Mouse (Mus musculus) heart, embryonic 15.5 days (tissue): ENCODE measurements around the gene Tnpo2. TPM values are rescaled to one million over a fixed set of nuclear protein-coding genes. Genes with fewer than 3 reads are reported as not detected.

ENCODE experiments used
- ATAC-seq: fragments of 200-750 bp; cut with Nextera tagmentation; replicated peaks from 2 replicates; pipeline ENCODE4 v1.8.0; 2017; ENCODE audit warnings: low read depth, moderate TSS enrichment; ENCODE audit not compliant: insufficient number of reproducible peaks, insufficient read depth, low FRiP score
- H3K27ac ChIP-seq: fragments of 300-500 bp; sonication (generic); 2 replicates; pipeline ENCODE4 v1.5.1; 2015; ENCODE audit warnings: mild to moderate bottlenecking, inconsistent platforms
- H3K27me3 ChIP-seq: fragments of 300-500 bp; sonication (generic); 2 replicates; pipeline ENCODE4 v1.6.1; 2015; ENCODE audit warnings: inconsistent platforms
- H3K36me3 ChIP-seq: fragments of 300-500 bp; sonication (generic); 2 replicates; pipeline ENCODE4 v1.6.1; 2015; ENCODE audit warnings: mild to moderate bottlenecking, inconsistent platforms
- H3K4me1 ChIP-seq: fragments of 300-500 bp; sonication (generic); replicated peaks from 2 replicates; pipeline ENCODE4 v1.6.1; 2015; ENCODE audit warnings: inconsistent platforms
- H3K4me2 ChIP-seq: fragments of 300-500 bp; sonication (generic); 2 replicates; pipeline ENCODE4 v1.6.1; 2015; ENCODE audit warnings: inconsistent platforms, mild to moderate bottlenecking, moderate library complexity
- H3K4me3 ChIP-seq: fragments of 300-500 bp; sonication (generic); 2 replicates; pipeline ENCODE4 v1.5.1; 2015; ENCODE audit warnings: mild to moderate bottlenecking, inconsistent platforms
- H3K9ac ChIP-seq: fragments of 300-500 bp; sonication (generic); 2 replicates; pipeline ENCODE4 v1.6.1; 2015; ENCODE audit warnings: mild to moderate bottlenecking, inconsistent platforms
- H3K9me3 ChIP-seq: fragments of 300-500 bp; sonication (generic); replicated peaks from 2 replicates; pipeline ENCODE4 v1.6.1; 2016; ENCODE audit warnings: inconsistent platforms
- WGBS: fragments of 180-500 bp; shearing (Covaris S2); methylation state at CpG from one replicate; pipeline ENCODE4 v1.1.7; 2015; ENCODE audit warnings: mixed read lengths; 5-methylcytosine and 5-hydroxymethylcytosine counted together
- polyA plus RNA-seq: library from polyadenylated mRNA; unstranded; fragments of >200 nt; fragmentation: Nextera tagmentation; extraction: Ambion mirVana; gene quantifications from 2 replicates; pipeline ENCODE4 v1.2.1, GENCODE M21; 2015

Tnpo2 gene
- polyA plus RNA-seq, 1 experiment from 2014 or later, result 17.7 TPM

DNA sequence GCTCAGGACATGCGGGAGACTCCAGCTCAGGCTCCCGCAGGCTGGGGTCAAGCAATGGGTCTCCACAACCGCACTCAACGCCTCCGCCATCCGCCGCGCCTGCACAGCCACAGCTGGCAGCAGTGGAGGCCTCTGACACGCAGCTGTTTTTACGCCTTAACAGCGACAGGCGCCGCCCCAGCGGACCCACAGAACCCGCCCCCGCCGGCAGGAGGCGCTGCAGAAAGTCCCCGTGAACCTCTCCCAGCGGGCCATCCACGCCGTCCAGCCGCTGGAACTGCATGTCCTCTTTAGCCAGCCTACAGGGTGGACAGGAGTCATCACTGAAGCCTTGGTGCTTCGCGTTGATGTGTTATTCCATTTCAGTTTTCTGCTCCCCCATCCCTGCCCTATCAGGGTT is 29.0 kb upstream of the Tnpo2 start:
- H3K9me3 ChIP-seq, result no peaks in the 10 kb centered on the region
- H3K4me1 ChIP-seq, result 0 out of 2 replicates have a peak, but pooled peaks cover 2% of the 10 kb centered on the region
- no peak for ATAC-seq
- H3K9ac ChIP-seq, result no peak overlapping the region
- no peak overlapping the region for H3K4me2 ChIP-seq
- no peak overlapping the region for H3K27ac ChIP-seq
- H3K27me3 ChIP-seq, result peaks cover 52% of the 10 kb centered on the region
- no peaks in the 10 kb centered on the region for H3K36me3 ChIP-seq
- WGBS, result 12% methylated on average over 25 of the region's 25 CpGs
- H3K4me3 ChIP-seq, result no peak overlapping the region

DNA sequence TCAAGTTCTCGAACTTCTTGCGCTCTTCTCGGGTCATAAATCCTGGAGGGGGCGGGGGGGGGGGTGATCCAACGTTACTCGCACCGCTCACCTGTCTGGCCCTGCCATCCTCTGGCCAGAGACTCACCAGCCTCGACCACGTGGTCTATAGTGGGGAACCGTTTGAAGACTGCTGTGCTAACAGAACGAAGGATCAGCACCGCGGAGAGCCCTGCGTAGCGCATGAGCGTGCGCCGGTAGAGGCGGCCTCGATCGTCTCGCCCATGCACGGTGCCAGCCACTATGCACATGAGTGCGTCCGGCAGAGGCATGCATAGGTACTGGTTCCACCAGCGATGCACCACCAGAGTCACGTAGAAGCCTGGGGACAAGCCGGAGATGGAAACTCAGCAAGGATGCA is 25.5 kb upstream of the Tnpo2 start:
- Histone ChIP-seq H3K4me2 (no peak overlapping the region), H3K4me1 (peaks cover 7% of the 10 kb centered on the region; the same call in 1 of the 2 replicates), H3K9ac (no peak overlapping the region), H3K27me3 (peaks cover 74% of the 10 kb centered on the region), H3K4me3 (no peak overlapping the region), H3K9me3 (no peaks in the 10 kb centered on the region), H3K36me3 (no peaks in the 10 kb centered on the region), H3K27ac (no peak overlapping the region)
- 8% methylated on average over 28 of the region's 28 CpGs for WGBS
- ATAC-seq, result no peak; the same call in 1 of the 2 replicates

DNA sequence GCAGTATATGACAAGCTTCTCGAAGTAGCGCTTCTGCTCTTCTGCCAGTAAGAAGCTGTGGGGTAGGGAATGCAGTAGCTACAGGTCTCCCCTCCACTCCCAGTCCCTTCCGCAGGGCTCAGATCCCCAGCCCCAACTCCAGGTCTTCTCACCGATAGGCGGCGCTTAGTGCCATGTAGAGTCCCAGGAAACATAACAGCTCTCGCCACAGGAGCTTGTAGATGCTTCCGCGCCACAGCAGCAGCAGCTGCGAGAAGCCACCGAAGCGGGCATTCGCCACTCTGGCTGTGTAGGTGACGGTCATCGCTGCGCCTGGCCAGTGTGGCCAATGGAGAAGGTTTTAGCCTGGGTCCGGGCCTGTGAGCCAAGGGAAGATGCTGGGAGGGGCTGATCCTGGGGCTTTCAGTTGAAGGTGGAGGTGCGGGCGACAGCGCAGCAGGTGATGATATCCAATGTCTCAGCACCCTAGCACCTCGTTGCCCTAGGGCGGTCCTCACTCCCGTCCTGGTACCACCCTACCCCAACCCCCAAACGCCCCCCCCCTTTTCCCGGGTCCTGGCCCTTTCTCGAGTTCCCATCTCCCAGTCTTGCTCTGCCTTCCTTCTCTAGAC is 23.4 kb upstream of the Tnpo2 start:
- Histone ChIP-seq H3K4me1 (peaks cover 5% of the 10 kb centered on the region; the same call in 1 of the 2 replicates), H3K27ac (no peak overlapping the region), H3K9me3 (no peaks in the 10 kb centered on the region), H3K36me3 (peaks cover 6% of the 10 kb centered on the region; the same call in 1 of the 2 replicates), H3K9ac (peak overlapping the region; percentile 49; the same call in 1 of the 2 replicates), H3K27me3 (peaks cover 58% of the 10 kb centered on the region), H3K4me2 (peak overlapping the region; percentile 64), H3K4me3 (peak overlapping the region; percentile 33)
- 4% methylated on average over 26 of the region's 26 CpGs for WGBS
- no peak for ATAC-seq

DNA sequence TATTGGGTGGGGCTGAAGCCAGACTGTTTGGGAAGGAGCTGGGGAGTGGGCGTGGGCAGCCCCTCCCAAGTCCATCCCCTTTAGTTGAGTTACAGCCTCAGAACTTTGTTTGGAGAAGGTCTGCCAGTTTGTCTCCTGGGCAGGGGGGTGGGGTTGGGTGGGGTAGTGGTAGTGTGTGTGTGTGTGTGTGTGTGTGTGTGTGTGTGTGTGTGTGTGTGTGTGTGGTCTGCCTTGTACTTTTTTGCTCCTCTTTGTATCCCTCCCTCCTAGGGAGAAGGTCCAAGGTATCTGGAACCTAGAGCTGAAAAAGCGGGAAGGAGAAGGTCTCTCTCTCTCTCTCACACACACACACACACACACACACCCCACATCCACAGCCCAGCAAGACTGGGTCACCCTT is 22.3 kb upstream of the Tnpo2 start, which contains the start of gene Best2:
Gene Best2 (minus strand): TSS at position 101 of the 400 bp plus-strand sequence.
- 56% methylated on average over 2 of the region's 2 CpGs for WGBS
- H3K9me3 ChIP-seq, result no peaks in the 10 kb centered on the region
- H3K36me3 ChIP-seq, result peaks cover 17% of the 10 kb centered on the region
- H3K4me1 ChIP-seq, result peaks cover 5% of the 10 kb centered on the region; the same call in 1 of the 2 replicates
- peak within 1 kb of the TSS; percentile 49; the same call in 1 of the 2 replicates for H3K9ac ChIP-seq
- H3K27me3 ChIP-seq, result peaks cover 47% of the 10 kb centered on the region
- H3K27ac ChIP-seq, result no peak within 1 kb of the TSS
- ATAC-seq, result no peak
- peak within 1 kb of the TSS; percentile 33 for H3K4me3 ChIP-seq
- peak within 1 kb of the TSS; percentile 64 for H3K4me2 ChIP-seq

DNA sequence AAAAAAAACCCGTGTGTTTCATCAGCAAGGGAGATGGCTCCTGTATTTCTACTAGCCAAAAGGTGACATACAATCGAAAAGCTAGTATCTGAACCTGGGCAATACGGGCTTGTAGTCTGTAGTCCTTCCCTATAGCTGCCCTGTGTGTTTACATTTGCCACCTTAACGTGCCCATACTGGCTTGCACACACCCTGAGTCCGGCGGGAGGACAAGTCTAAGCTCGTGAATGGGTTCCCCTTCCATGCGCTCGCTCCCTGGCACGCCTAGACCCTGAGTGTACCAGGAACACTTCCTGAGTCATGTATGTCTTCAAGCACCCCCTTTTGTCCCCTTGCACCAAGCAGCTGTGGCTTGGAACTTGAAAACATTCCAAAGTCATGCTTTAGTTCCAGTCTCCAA is 20.0 kb upstream of the Tnpo2 start:
- Histone ChIP-seq H3K27ac (no peak overlapping the region), H3K9me3 (no peaks in the 10 kb centered on the region), H3K27me3 (peaks cover 30% of the 10 kb centered on the region), H3K4me1 (peaks cover 5% of the 10 kb centered on the region; the same call in 1 of the 2 replicates), H3K4me3 (no peak overlapping the region), H3K36me3 (peaks cover 36% of the 10 kb centered on the region), H3K4me2 (no peak overlapping the region), H3K9ac (no peak overlapping the region)
- WGBS, result 66% methylated on average over 10 of the region's 10 CpGs
- ATAC-seq, result no peak

DNA sequence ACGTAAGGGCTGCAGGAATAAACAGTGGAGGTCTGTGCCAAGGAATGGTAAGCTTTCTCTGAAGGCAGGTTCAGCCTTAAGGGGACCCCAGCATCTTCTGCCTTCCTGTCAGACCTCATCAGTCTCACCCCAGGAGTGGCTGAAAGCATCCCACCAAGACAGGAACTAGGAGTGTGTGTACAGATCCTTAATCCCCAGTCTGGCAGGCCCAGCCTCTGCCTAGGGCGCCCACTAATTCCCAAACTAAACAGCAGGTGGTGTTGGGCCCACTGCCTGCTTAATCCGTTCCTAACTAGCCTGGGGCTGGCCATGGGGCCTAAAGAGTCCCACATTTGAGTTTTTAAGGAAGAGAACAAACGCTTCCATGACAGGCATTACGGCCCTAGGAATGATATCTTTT is 19.5 kb upstream of the Tnpo2 start:
- ATAC-seq, result no peak
- 56% methylated on average over 5 of the region's 5 CpGs for WGBS
- Histone ChIP-seq H3K27me3 (peaks cover 26% of the 10 kb centered on the region), H3K4me2 (no peak overlapping the region), H3K4me1 (peaks cover 5% of the 10 kb centered on the region; the same call in 1 of the 2 replicates), H3K36me3 (peaks cover 40% of the 10 kb centered on the region), H3K4me3 (no peak overlapping the region), H3K9me3 (no peaks in the 10 kb centered on the region), H3K27ac (no peak overlapping the region), H3K9ac (no peak overlapping the region)

DNA sequence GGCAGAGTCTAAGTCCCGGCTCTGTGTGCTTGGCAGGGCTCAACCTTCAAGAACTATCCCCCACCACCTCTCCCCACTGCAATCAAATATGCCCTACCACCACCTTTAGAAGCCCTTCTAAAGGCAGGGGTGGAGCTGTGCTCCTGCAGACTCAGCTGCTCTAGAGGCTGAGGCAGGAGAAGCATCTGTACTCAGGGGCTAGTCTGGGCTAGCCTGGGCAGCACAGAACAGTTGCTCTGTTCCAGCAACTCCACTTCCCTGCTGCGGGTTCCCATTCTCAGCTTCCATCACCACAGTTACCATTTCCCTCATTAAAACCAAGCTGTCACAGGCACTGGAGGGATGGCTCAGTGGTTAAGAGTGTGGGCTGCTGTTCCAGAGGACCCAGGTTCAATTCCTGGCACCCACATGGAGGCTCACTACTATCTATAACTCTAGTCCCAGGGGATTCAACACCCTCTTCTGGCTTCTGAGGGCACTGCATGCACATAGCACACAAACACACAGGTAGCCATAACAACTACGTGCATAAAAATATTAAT is 15.1 kb upstream of the Tnpo2 start:
- peaks cover 57% of the 10 kb centered on the region for H3K36me3 ChIP-seq
- no peak for ATAC-seq
- H3K4me2 ChIP-seq, result no peak overlapping the region
- no peak overlapping the region for H3K27ac ChIP-seq
- peaks cover 24% of the 10 kb centered on the region for H3K4me1 ChIP-seq
- no peaks in the 10 kb centered on the region for H3K27me3 ChIP-seq
- 93% methylated on average over 3 of the region's 3 CpGs for WGBS
- H3K9me3 ChIP-seq, result no peaks in the 10 kb centered on the region
- no peak overlapping the region for H3K4me3 ChIP-seq
- no peak overlapping the region for H3K9ac ChIP-seq

DNA sequence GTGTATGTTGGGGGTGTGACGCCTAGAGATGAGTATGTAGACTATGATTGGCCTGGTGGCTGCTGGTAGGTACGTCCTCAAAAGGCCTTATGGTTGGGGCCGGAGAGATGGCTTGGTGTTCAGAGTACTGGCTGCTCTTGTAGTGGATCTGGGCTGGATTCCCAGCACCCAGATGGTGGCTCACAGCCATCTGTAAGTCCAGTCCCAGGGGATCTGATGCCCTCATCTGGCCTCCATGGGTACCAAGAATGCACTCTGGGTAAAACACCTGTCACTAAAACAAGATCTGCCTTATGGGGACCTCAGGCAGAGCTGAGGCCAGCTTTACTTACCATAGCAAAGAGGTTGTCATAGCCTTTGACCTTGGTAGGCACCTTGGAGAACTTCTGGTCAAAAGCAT is 12.9 kb upstream of the Tnpo2 start:
- H3K27me3 ChIP-seq, result no peaks in the 10 kb centered on the region
- no peak overlapping the region for H3K9ac ChIP-seq
- H3K36me3 ChIP-seq, result peaks cover 47% of the 10 kb centered on the region
- 96% methylated on average over 3 of the region's 3 CpGs for WGBS
- H3K27ac ChIP-seq, result no peak overlapping the region
- peak overlapping the region; percentile 87 for H3K4me2 ChIP-seq
- H3K9me3 ChIP-seq, result no peaks in the 10 kb centered on the region
- no peak for ATAC-seq
- H3K4me3 ChIP-seq, result peak overlapping the region; percentile 77
- H3K4me1 ChIP-seq, result peaks cover 36% of the 10 kb centered on the region

DNA sequence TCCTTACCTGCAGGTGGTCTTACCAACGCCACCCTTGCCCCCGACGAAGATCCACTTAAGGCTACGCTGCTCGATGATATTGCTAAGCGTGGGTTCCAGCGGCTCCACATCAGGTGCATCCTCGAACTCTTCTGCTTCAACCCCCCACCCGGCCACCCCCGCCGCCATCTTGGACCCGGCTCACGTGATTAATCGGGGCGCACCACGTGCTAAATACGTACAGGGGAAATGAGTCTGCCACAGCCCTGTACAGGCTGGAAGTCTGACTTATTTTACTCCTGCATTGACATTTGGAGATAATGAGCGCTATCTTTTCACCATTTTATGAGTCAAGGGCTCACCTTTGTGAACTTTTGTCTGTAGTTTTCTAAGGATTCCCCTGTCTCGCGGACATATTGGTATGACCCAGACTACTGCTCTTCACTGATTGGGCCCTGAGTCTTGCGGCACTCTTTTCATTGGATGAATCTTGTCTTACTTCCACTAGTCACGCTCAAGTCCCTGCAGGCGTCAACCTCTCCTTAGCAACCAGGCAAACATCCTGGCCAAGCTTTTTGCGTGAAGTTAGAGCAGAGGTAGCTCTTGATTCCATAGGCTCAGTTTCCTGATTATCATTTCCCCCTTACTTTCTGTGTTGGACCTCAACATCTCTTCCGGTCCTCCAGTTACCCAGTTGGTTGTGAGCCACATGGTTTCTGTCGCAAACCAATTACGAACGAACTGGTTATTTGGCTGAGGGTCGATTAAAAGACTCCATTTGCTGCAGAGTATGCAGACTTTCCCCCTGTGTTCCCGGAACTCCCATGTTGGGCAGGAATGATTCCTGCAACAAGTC is 11.4 kb upstream of the Tnpo2 start, which contains the start of gene Asna1:
Gene Asna1 (minus strand): TSS at position 184 of the 835 bp plus-strand sequence.
- no peaks in the 10 kb centered on the region for H3K9me3 ChIP-seq
- H3K27ac ChIP-seq, result peak within 1 kb of the TSS; percentile 89
- H3K27me3 ChIP-seq, result no peaks in the 10 kb centered on the region
- peaks cover 41% of the 10 kb centered on the region for H3K4me1 ChIP-seq
- H3K4me3 ChIP-seq, result peak within 1 kb of the TSS; percentile 77
- peak within 1 kb of the TSS; percentile 89 for H3K9ac ChIP-seq
- WGBS, result 5% methylated on average over 30 of the region's 30 CpGs
- H3K4me2 ChIP-seq, result peak within 1 kb of the TSS; percentile 87
- peaks cover 43% of the 10 kb centered on the region for H3K36me3 ChIP-seq
- ATAC-seq, result peak; percentile 75

DNA sequence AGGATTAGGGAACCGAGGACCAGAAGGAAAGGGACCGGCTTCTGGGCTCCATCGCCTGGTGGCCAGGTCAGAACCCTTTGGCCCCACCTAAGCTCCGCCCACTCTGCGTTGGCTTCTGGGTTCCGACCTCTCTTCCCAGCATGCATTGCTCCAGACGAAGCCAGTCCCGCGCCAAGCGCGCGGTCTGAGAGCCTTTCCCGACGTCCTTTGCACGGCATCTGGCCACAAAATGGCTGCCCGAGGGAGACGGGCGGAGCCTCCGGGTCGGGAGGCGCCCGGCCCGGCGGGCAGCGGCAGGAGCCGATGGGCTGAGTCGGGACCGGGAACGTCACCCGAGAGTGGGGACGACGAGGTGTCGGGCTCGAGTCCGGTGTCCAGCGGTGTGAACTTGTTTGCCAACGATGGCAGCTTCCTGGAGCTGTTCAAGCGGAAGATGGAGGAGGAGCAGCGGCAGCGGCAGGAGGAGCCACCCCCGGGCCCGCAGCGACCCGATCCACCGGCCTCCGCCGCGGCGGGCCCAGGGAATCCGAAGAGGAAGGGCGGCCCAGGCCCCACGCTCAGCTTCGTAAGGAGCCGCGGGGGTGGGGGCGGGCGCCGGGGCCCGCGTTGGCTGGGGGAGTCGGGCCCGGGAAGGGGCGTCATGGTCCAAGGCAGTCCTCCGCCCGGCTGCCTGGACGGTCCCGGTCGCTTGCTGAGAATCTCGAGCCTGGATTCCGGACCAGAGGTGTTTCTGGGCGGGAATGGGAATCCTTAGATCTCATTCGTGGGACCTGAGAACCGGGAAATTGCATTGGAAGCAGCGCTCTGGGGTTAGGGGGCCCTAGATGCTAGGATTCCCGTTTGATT is 9.8 kb upstream of the Tnpo2 start, which contains the start of gene Trir:
Gene Trir (plus strand): TSS at position 154 of the 846 bp plus-strand sequence.
- peaks cover 44% of the 10 kb centered on the region for H3K36me3 ChIP-seq
- peak within 1 kb of the TSS; percentile 89 for H3K27ac ChIP-seq

More for the DNA sequence above, 9.8 kb upstream of the Tnpo2 start, which contains the start of gene Trir:
- no peaks in the 10 kb centered on the region for H3K9me3 ChIP-seq
- peak; percentile 78 for ATAC-seq
- H3K9ac ChIP-seq, result peak within 1 kb of the TSS; percentile 95
- peak within 1 kb of the TSS; percentile 77 for H3K4me3 ChIP-seq
- peaks cover 41% of the 10 kb centered on the region for H3K4me1 ChIP-seq
- WGBS, result under 1% methylated on average over 75 of the region's 75 CpGs
- peak within 1 kb of the TSS; percentile 87 for H3K4me2 ChIP-seq
- no peaks in the 10 kb centered on the region for H3K27me3 ChIP-seq
